Mouse (Mus musculus): ENCODE data around the gene Macf1.
"Not testable (repeated sequence)": the region's sequence is repeated elsewhere in the genome, so short reads cannot be mapped to it uniquely, and the experiment has no call there.

Gene Macf1

DNA sequence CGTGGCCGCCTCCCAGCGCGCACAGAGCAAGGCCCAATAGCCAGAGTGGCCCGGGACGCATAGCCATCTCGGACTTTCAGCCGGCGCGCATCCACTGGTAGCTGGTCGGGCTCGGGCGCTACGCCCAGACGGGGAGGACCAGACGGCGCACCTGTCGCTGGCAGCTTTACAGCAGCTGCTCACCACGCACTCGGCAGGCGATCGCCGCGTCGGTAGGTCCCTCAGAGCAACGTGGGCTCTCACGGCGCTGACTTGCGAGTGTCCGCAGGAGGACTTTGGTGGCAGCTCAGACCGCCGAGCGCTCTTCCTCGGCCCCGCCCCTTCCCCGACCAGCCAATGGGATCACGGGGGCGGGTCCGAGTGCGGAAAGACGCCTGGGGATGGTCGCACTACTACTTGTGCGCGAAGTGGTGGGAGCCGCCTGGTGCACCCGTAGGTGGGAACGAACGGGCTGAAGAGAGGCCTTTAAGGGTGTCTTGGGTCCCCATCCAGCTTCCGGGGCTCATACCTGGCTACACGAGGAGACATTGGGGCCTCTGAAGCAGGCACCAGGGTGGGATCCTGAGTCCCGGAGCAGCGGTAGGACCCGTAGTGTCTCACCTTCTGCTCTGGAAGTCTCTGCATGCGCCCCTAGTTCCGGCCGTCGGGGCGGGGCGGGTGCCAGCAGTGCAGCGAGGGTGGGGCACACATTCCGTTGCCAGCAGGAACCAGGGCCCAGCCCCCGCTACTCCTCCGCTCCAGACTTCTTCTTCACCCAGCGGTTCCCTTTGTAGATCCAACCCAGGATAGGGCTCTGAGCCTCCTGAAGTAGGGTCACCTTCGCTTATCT, 341.3 kb downstream of the Macf1 start, which contains the start of gene Bmp8a:
Bmp8a (minus strand) TSS at position 611 of the 829 bp plus-strand sequence.
- peak; percentile 54 for DNase-seq (ENCODE audit: low read depth)

DNA sequence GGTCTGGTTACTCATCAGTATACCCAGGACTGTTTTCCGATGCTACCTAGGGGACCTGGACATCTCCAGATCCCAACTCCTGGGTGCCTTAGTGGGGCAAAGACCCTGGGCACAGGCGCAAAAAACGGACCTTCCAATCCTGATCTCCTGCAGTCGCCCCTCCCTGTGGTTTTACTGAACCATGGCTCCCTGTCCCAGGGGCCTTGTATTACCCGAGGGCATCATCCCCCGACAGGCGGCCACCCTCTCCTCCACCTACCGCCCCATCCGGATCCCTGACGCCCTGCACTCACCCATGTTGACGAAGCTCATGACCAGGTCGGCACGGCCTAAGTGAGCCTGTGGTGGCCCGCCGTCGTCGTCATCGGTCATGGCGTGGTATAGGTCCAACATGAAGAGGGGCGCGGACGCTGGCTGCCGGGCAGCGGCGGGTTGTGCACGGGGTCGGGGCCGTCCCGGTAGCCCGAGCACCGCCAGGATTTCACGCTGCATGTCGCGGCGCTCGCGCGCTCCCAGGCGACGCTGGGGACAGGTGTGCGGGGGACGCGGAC, 342.0 kb downstream of the Macf1 start:
- no peak for DNase-seq (ENCODE audit: low read depth)

DNA sequence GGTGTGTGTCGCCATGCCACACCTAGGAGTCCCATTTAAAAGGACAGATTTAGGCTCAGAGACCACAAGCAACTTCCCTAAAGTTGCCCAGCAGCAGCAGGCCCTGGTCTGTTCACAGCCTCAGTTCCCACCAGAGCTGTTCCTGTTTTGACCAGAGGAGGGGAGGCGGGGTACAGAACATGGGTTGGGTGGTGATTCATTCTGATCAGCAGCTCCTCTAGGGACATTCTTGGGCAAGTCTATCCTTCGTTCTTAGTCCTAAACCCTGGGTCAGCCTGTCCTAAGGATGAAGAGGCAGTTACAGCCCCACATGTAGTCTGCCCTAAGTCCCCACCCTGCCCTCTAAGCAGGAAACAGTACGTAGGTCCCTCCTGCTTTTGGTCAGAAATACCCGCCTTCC, 343.9 kb downstream of the Macf1 start:
- DNase-seq (ENCODE audit: low read depth) = no peak

DNA sequence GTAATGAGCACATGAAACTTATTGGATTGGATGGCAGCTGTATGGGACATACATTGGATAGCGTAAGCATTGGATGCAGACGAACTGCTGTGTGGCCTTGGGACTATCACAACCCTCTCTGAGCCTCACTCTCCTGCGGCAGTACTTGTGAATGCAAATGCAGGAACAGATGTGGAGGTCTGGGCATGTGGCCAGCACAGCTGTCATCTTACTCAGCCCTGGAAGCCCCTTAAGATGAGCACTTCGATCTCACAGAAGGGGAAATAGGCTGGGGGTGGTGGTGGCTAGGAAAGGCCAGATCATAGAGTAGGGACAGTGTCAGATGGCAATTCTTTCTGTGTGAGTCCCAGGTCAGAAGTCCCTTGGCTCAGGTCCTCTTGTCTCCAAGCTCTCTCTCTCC, 346.5 kb downstream of the Macf1 start:
- no peak for DNase-seq (ENCODE audit: low read depth)

DNA sequence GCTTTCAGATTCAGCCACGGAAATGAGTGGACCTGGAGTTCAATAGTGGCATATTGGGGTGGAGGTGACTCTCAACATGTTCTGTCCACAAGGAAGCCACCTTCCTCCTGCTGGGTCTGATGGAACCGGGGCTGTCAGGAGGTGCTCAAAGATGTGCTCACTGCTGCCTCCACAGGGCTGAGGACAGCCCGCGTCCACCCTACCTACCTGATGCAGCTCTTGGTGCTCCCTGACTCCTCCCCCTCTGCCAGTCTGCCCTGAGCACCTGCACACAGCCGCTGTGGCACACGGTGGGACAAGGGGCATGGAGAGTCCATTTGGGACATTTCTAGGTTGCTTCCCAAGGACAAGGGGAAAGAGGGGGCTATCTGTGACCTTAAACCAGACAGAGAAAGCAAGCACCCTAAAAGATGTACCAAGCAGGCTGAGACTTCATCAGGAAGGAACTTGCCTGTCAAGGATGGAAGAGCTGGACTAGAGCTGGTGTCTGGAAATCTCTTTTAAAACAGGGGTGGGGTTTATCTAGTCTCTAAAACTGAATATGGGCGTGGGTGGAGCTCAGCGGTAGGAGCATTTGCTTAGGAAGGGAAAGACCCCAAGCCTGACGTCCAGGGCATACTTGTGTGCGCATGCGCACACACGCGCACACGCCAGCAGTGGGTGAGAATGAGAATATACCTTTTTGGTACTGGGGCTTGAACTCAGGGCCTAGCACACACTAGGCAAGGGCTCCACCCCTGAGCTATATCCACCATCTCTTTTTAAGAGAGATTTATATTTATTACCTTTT, 348.2 kb downstream of the Macf1 start:
- DNase-seq (ENCODE audit: low read depth) = no peak

DNA sequence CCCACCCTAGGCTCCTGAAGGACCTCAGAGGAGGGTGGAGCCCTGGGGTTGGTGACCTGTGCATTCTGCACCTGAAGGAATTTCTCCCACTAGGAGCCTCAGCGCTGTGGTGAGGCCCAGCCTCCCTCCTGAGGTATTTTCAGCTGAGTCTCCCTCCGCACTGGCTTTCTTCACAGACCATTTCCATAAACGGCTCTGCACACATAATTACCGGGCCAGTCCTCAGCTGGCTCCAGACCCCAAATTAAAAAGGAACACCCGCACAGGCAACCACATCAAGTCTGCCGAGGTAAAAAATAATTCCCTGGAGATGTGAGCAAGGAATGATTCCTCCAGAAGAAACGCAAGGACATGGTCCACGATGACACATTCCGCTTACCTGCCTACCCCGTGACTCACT, 348.9 kb downstream of the Macf1 start:
- DNase-seq (ENCODE audit: low read depth) = not testable (repeated sequence)

DNA sequence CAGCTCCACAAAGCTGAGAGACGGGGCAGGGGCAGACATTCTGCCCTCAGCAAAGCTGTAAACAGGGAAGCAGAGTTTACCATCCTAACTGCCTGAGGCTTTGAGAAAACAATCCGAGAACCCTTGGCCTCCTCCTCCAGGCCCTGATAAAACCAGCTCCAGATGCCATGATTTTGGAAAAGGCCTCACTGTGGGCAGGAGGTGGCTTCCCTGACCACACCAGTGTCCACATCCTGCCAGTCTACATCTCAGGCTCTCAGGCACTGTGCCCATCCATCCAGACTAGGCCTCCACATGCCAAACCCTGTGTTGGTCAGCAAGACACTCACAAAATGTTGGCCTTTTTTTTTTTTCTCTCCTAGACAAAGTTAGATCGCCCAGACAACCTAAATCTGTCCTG, 350.0 kb downstream of the Macf1 start:
- DNase-seq (ENCODE audit: low read depth) = no peak

DNA sequence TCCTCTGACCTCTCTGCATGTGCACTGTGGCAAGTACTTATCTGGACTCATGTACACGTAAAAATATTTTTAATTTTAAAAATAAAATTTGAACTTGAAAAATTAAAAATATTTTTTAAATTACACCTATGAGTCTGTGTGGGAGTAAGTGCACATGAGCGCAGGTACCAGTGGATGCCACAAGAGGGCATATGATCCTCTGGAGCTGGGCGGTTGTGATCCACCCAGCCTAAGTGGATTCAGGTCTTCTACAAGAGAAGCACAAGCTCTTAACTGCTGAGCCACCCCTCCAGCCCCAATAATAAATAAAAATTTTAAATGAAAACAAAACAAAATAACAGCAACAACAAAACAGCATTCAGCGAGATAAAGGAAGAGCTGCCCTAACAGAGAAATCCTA, 351.0 kb downstream of the Macf1 start:
- no peak for DNase-seq (ENCODE audit: low read depth)

DNA sequence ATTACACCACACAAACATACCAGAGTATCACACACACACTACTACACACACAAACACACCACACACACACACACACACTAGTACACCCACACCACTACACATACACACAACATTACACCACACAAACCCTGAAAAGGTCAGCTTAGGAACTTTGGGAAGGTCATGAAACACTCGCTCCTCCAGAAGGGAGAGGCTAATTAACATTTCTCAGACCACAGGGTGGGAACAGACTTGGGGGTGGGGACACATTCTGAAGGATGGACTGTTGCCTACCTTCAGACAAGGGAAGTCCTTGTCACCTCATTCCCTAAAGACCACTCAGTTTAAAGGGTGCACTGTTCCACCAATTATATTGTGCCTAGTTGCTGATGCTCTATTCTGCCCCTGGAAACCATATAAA, 352.2 kb downstream of the Macf1 start:
- not testable (repeated sequence) for DNase-seq (ENCODE audit: low read depth)

DNA sequence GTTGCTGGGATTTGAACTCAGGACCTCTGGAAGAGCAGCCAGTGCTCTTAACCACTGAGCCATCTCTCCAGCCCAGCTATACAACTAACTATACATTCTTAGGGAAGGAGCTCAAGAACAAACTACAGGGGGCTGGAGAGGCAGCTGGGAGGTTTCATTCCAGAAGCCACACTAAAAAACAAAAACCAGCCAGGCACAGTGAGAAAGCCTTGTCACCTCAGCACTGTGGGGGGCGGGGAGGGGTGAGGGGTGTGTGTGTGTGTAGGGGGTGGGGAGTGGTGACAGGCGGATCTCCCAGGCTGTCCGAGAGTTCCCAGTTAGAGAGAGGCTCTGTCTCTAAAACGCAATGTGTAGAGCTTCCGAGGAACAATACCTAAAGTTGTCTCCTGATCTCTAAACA, 352.8 kb downstream of the Macf1 start:
- DNase-seq (ENCODE audit: low read depth) = no peak

DNA sequence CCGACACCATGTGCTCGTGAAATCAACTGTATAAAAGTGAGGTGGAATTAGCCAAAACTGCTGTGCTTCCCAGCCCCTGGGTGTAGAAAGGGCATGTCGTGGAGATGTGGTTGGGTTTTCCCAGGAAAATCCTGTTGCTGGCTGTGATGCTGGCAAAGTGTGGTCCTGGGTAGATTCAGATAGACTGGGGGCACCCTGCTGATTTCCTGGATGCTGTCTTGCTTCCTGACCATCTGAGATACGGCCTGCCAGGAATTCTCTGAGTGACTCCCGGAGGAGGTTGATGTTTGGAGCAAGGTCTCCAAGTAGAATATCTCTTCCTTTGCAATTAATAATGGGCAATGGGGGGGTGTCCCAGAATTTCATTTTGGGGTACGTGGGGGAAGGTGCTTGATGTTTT, 355.2 kb downstream of the Macf1 start:
- DNase-seq (ENCODE audit: low read depth) = no peak

DNA sequence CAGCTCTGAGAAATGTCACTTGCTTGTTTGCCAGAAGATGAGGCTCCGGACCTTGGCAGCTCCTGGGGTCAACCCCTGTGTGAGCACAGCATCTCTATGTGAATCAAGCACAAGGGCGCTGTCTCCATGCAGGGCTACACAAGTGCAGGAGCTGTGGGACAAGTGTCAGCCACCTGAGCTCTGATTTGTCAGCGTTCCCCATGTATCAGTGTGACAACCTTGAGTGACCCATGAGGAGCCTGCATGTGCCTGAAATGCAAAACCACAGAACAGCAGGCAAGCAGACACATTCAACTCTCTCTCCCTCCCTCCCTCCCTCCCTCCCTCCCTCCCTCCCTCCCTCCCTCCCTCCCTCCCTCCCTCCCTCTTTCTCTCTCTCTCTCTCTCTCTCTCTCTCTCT, 356.5 kb downstream of the Macf1 start:
- no peak for DNase-seq (ENCODE audit: low read depth)

DNA sequence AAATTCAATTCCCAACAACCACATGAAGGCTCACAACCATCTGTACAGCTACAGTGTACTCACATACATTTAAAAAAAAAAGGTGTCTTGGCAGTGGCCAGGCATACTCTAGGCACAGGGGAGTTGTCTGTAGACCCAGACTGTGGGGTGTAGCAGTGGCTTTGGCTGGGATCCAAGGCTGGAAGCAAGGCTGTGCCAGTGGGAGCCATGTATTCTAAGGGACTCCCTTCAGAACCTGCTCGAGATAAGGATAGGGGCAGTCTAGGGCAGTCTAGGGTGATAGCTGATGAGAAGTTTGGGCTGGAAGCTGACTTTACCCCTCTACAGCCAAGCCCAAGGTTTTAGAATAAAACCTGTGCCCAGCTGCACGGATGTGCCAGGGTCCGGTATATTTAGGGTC, 358.1 kb downstream of the Macf1 start:
- no peak for DNase-seq (ENCODE audit: low read depth)

DNA sequence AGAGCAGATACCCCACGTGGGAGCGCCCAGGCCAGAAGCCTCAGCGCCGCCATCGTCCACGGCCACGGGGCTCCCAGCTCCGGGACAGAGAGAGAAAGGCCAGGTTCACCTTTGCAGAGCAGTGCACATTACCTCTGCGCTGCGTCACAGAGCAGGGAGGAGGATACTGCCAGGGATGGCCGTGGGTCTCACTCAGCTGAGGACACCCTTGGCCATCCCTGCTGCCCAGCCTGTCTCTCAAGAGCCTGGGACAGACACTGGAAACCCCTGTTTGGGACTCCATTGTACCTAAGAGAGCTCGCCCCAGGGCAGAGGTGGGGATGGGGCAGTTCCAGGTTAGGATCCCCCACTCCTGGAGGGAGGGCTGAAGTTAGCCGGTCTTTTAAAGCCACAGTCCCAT, 360.6 kb downstream of the Macf1 start, which contains the start of gene Oxct2a:
Oxct2a (minus strand) TSS at position 101 of the 400 bp plus-strand sequence.
- no peak for DNase-seq (ENCODE audit: low read depth)

DNA sequence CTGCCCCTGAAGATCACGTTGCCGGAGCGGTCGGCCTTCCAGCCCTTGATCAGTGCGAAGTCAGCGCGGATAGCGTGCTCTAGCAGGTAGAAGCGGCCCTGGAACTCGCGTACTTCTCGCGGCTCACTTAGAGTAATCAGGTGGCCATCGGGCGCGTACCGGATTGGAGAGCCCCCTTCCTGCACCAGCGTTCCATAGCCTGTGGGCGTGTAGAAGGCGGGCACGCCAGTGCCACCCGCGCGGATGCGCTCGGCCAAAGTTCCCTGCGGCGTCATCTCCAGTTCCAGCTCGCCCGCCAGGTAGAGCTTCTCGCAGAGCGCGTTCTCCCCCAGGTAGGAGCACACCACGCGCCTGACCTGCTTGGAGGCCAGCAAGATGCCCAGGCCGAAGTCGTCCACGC, 361.2 kb downstream of the Macf1 start:
- DNase-seq (ENCODE audit: low read depth) = not testable (repeated sequence)

DNA sequence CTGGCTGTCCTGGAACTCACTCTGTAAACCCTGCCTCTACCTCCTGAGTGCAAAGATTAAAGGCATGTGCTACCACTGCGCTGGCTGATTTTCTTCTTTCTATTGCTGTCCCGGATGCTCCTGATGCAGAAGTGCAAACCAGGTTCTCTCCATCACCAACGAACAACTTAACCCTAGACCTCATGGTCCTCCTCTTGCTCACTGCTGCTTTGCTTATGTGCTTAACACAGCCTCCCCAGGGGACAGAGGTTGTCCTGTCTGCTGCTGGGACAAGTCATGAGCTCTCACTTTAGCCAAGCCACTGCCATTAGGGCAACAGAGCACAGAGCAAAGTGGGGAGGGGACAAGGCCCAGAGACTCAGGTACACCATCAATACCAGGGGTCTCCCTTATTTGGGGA, 369.7 kb downstream of the Macf1 start:
- no peak for DNase-seq (ENCODE audit: low read depth)

DNA sequence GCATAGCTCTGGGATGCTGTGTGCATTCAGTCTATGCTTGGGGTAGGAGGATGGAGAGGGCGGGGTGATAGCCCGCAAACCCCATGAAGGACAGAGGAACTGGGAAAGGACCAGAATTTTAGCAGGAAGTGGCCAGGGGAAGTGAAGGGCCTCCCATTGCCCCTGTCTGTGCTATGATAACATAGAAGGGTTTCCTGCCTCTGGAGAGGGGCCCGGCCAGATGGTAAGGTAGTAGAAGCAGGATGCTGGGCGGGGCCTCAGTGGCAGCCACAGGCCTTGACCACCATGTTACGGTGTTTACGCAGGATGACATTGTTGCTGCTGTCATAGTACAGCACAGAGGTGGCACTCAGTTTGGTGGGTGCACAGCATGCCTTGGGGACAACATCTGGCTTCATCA, 371.1 kb downstream of the Macf1 start:
- DNase-seq (ENCODE audit: low read depth) = no peak

DNA sequence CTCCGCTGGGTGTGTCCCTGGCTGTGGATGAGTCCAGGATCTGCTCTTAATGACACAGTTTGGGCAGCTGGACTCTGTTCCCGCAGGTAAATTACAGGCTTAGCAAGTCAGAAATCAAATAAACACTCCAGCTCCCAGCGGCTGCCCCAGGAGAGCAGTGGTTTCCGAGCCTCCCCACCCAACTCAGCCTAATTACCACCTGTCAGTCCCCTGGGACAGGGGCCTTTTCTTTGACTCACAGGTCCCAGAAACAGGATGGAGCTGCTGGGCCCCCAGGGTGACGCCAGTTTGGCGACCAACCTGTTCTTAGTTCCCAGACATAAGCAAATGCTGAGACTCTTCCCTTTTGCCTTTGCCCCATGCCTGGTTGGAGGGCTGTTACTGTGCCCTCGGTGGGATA, 372.3 kb downstream of the Macf1 start:
- DNase-seq (ENCODE audit: low read depth) = no peak

DNA sequence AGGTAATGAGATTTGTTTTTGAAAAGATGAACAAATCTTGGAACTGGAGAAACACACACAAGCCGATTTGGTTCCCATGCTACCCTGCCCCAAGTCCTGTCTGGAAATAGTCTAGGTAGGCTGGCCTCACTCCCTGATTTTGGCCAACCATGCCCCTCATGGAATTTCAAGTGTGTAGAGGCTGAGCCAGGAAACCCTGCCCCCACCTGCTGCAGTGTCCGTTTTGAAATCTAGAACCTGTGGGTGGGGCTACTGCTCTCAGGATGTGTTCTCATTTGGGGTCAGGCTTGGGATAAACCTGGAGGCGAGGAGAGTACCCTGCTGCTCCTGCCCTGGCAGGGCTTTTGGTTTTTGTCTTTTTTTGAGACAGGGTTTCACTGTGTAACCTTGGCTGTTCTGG, 375.9 kb downstream of the Macf1 start:
- DNase-seq (ENCODE audit: low read depth) = no peak

DNA sequence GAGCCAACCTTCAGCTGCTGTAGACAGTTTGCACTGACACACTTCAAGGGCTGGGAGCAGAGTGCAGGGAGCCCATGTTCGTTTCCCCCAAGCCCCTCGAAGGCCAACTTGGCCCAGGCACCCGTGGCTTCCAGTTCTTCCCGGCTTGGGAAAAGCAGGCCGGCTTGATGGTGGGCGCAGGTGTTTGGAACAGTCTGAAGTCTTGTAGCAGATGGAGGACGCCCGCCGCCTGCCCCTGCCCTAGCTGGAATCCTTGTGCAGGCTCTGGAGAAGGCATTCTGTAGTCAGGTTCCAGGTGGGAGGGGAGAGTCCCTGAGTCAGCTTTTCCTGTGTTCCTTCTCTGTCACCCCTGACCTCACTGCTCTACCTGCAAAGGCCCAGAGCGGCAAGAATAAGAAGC, 377.2 kb downstream of the Macf1 start:
- DNase-seq (ENCODE audit: low read depth) = no peak

DNA sequence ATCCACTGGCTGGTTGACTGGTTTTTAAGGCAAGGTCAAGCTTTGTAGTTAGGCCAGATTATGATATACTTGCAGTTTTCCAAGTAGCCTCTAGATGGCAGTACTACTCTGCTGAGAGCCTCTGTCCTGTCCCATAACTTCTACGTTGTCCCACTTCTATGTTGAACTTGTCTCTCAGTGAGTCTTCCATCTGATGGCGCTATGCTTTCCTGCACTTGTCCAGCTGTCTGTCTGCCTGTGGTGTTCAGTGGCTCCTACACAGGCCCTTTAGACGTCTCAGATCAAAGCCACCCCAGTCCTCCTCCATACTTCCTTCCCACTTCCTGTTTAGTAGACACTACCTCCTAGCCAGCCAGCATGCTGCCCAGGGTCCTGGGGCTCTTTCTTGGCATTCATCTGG, 378.4 kb downstream of the Macf1 start:
- peak; percentile 50 for DNase-seq (ENCODE audit: low read depth)
